Mouse (Mus musculus): ENCODE results near the gene A730049H05Rik. TPM values are rescaled to one million over a fixed set of nuclear protein-coding genes. Genes with fewer than 3 reads are reported as not detected.

The A730049H05Rik gene
- polyA plus RNA-seq, 1 experiment: not detected

GRCm38 (mm10) chr6:92804254-92804971, 11.9 kb upstream of the A730049H05Rik start:
- no peak for TF ChIP-seq CEBPB (IDR thresholded peaks at IDR 0.05; ENCODE audit: low read depth)
- TF ChIP-seq MAX (IDR thresholded peaks at IDR 0.05): no peak
- TF ChIP-seq MYOG (IDR thresholded peaks at IDR 0.05; ENCODE audit: control insufficient read depth, extremely low read depth, insufficient read length): no peak
- TF ChIP-seq MYOD1 (IDR thresholded peaks at IDR 0.05; ENCODE audit: control insufficient read depth, insufficient read length, low read depth): no peak
- no peak for TF ChIP-seq FOSL1 (IDR thresholded peaks at IDR 0.05; ENCODE audit: insufficient read depth, low read length, poor library complexity, severe bottlenecking)
- TF ChIP-seq CTCF (IDR thresholded peaks at IDR 0.05; ENCODE audit: control insufficient read depth, insufficient read depth, insufficient read length): no peak
- no peak for TF ChIP-seq USF1 (IDR thresholded peaks at IDR 0.05; ENCODE audit: low read depth)
- Histone ChIP-seq H3K79me3 (ENCODE audit: low read depth) (no peaks in the 10 kb centered on the region), H3K27me3 (ENCODE audit: control insufficient read depth, insufficient read depth, insufficient read length) (no peaks in the 10 kb centered on the region), H3K4me3 (ENCODE audit: insufficient read depth, poor library complexity, severe bottlenecking) (no peak overlapping the region), H3K36me3 (ENCODE audit: control insufficient read depth, insufficient read depth) (no peaks in the 10 kb centered on the region), H3ac (ENCODE audit: control insufficient read depth, insufficient read length, low read depth) (no peak overlapping the region), H3K79me2 (ENCODE audit: control insufficient read depth, insufficient read depth) (no peaks in the 10 kb centered on the region)

- H3K36me3 ChIP-seq (ENCODE audit: control insufficient read depth, insufficient read depth): no peaks in the 10 kb centered on the region
- no peak overlapping the region for H3ac ChIP-seq (ENCODE audit: control insufficient read depth, insufficient read length, low read depth)
- TF ChIP-seq CTCF (IDR thresholded peaks at IDR 0.05; ENCODE audit: control insufficient read depth, insufficient read depth, insufficient read length) (no peak), FOSL1 (IDR thresholded peaks at IDR 0.05; ENCODE audit: insufficient read depth, low read length, poor library complexity, severe bottlenecking) (no peak), CEBPB (IDR thresholded peaks at IDR 0.05; ENCODE audit: low read depth) (no peak), MYOD1 (IDR thresholded peaks at IDR 0.05; ENCODE audit: control insufficient read depth, insufficient read length, low read depth) (no peak), MAX (IDR thresholded peaks at IDR 0.05) (no peak), USF1 (IDR thresholded peaks at IDR 0.05; ENCODE audit: low read depth) (no peak), MYOG (IDR thresholded peaks at IDR 0.05; ENCODE audit: control insufficient read depth, extremely low read depth, insufficient read length) (no peak)
- no peak overlapping the region for H3K4me3 ChIP-seq (ENCODE audit: insufficient read depth, poor library complexity, severe bottlenecking)
- H3K79me2 ChIP-seq (ENCODE audit: control insufficient read depth, insufficient read depth): no peaks in the 10 kb centered on the region
- no peaks in the 10 kb centered on the region for H3K79me3 ChIP-seq (ENCODE audit: low read depth)
- no peaks in the 10 kb centered on the region for H3K27me3 ChIP-seq (ENCODE audit: control insufficient read depth, insufficient read depth, insufficient read length)
These were observed 6.5 kb upstream of the A730049H05Rik start for GRCm38 (mm10) chr6:92809818-92810217.

- TF ChIP-seq USF1 (IDR thresholded peaks at IDR 0.05; ENCODE audit: low read depth) (no peak), CEBPB (IDR thresholded peaks at IDR 0.05; ENCODE audit: low read depth) (no peak), MAX (IDR thresholded peaks at IDR 0.05) (no peak), FOSL1 (IDR thresholded peaks at IDR 0.05; ENCODE audit: insufficient read depth, low read length, poor library complexity, severe bottlenecking) (no peak), CTCF (IDR thresholded peaks at IDR 0.05; ENCODE audit: control insufficient read depth, insufficient read depth, insufficient read length) (no peak)
- Histone ChIP-seq H3K4me3 (ENCODE audit: insufficient read depth, poor library complexity, severe bottlenecking) (no peak overlapping the region), H3K27me3 (ENCODE audit: control insufficient read depth, insufficient read depth, insufficient read length) (no peaks in the 10 kb centered on the region), H3K79me3 (ENCODE audit: low read depth) (no peaks in the 10 kb centered on the region), H3K79me2 (ENCODE audit: control insufficient read depth, insufficient read depth) (no peaks in the 10 kb centered on the region), H3ac (ENCODE audit: control insufficient read depth, insufficient read length, low read depth) (no peak overlapping the region), H3K36me3 (ENCODE audit: control insufficient read depth, insufficient read depth) (no peaks in the 10 kb centered on the region)
These were observed 5.7 kb upstream of the A730049H05Rik start for GRCm38 (mm10) chr6:92810628-92811027.

GRCm38 (mm10) chr6:92811566-92811965, 4.7 kb upstream of the A730049H05Rik start:
- Histone ChIP-seq H3K79me2 (ENCODE audit: control insufficient read depth, insufficient read depth) (no peaks in the 10 kb centered on the region), H3K27me3 (ENCODE audit: control insufficient read depth, insufficient read depth, insufficient read length) (no peaks in the 10 kb centered on the region), H3K79me3 (ENCODE audit: low read depth) (no peaks in the 10 kb centered on the region), H3ac (ENCODE audit: control insufficient read depth, insufficient read length, low read depth) (no peak overlapping the region), H3K4me3 (ENCODE audit: insufficient read depth, poor library complexity, severe bottlenecking) (no peak overlapping the region), H3K36me3 (ENCODE audit: control insufficient read depth, insufficient read depth) (no peaks in the 10 kb centered on the region)
- TF ChIP-seq CTCF (IDR thresholded peaks at IDR 0.05; ENCODE audit: control insufficient read depth, insufficient read depth, insufficient read length): no peak
- TF ChIP-seq MAX (IDR thresholded peaks at IDR 0.05): no peak
- TF ChIP-seq USF1 (IDR thresholded peaks at IDR 0.05; ENCODE audit: low read depth): no peak
- no peak for TF ChIP-seq MYOG (IDR thresholded peaks at IDR 0.05; ENCODE audit: control insufficient read depth, extremely low read depth, insufficient read length)
- no peak for TF ChIP-seq FOSL1 (IDR thresholded peaks at IDR 0.05; ENCODE audit: insufficient read depth, low read length, poor library complexity, severe bottlenecking)
- no peak for TF ChIP-seq CEBPB (IDR thresholded peaks at IDR 0.05; ENCODE audit: low read depth)
- no peak for TF ChIP-seq MYOD1 (IDR thresholded peaks at IDR 0.05; ENCODE audit: control insufficient read depth, insufficient read length, low read depth)

- Histone ChIP-seq H3K79me2 (ENCODE audit: control insufficient read depth, insufficient read depth) (no peaks in the 10 kb centered on the region), H3K79me3 (ENCODE audit: low read depth) (no peaks in the 10 kb centered on the region), H3ac (ENCODE audit: control insufficient read depth, insufficient read length, low read depth) (no peak overlapping the region), H3K4me3 (ENCODE audit: insufficient read depth, poor library complexity, severe bottlenecking) (no peak overlapping the region), H3K36me3 (ENCODE audit: control insufficient read depth, insufficient read depth) (no peaks in the 10 kb centered on the region), H3K27me3 (ENCODE audit: control insufficient read depth, insufficient read depth, insufficient read length) (no peaks in the 10 kb centered on the region)
- TF ChIP-seq MAX (IDR thresholded peaks at IDR 0.05): no peak
- no peak for TF ChIP-seq MYOG (IDR thresholded peaks at IDR 0.05; ENCODE audit: control insufficient read depth, extremely low read depth, insufficient read length)
- no peak for TF ChIP-seq FOSL1 (IDR thresholded peaks at IDR 0.05; ENCODE audit: insufficient read depth, low read length, poor library complexity, severe bottlenecking)
- no peak for TF ChIP-seq CTCF (IDR thresholded peaks at IDR 0.05; ENCODE audit: control insufficient read depth, insufficient read depth, insufficient read length)
- TF ChIP-seq CEBPB (IDR thresholded peaks at IDR 0.05; ENCODE audit: low read depth): no peak
- no peak for TF ChIP-seq USF1 (IDR thresholded peaks at IDR 0.05; ENCODE audit: low read depth)
- no peak for TF ChIP-seq MYOD1 (IDR thresholded peaks at IDR 0.05; ENCODE audit: control insufficient read depth, insufficient read length, low read depth)
These were observed 3.4 kb upstream of the A730049H05Rik start for GRCm38 (mm10) chr6:92812702-92813370.
